Mouse (Mus musculus) stomach, embryonic 14.5 days (tissue): ENCODE data around the gene Gm20503. TPM values are rescaled to one million over a fixed set of nuclear protein-coding genes. Genes with fewer than 3 reads are reported as not detected.
A peak's percentile ranks its signal among the peaks of the same experiment; 100 is the strongest.

Source experiments
- ATAC-seq: fragments of 200-750 bp; cut with Nextera tagmentation; 2 replicates; pipeline ENCODE4 v1.8.0; 2017; ENCODE audit warnings: low read depth, moderate TSS enrichment; ENCODE audit not compliant: insufficient number of reproducible peaks, insufficient read depth, low FRiP score
- H3K27ac ChIP-seq: fragments of 300-500 bp; sonication (generic); 2 replicates; pipeline ENCODE4 v1.5.1; 2014; ENCODE audit warnings: mild to moderate bottlenecking, low read length, moderate library complexity, mixed read lengths
- H3K27me3 ChIP-seq: fragments of 300-500 bp; sonication (generic); 2 replicates; pipeline ENCODE4 v1.6.1; 2014; ENCODE audit warnings: low read length, control low read depth, mixed read lengths; ENCODE audit not compliant: control insufficient read depth, insufficient read depth
- H3K36me3 ChIP-seq: fragments of 300-500 bp; sonication (generic); 2 replicates; pipeline ENCODE4 v1.6.1; 2014; ENCODE audit warnings: mild to moderate bottlenecking, control low read depth, low read length, moderate library complexity, mixed read lengths; ENCODE audit not compliant: control insufficient read depth, insufficient read depth
- H3K4me1 ChIP-seq: fragments of 300-500 bp; sonication (generic); 2 replicates; pipeline ENCODE4 v1.6.1; 2014; ENCODE audit warnings: low read length, control low read depth, mixed read lengths; ENCODE audit not compliant: control insufficient read depth, insufficient read depth
- H3K4me2 ChIP-seq: fragments of 300-500 bp; sonication (generic); replicated peaks from 2 replicates; pipeline ENCODE4 v1.6.1; 2014; ENCODE audit warnings: low read depth, low read length, control low read depth
- H3K4me3 ChIP-seq: fragments of 300-500 bp; sonication (generic); 2 replicates; pipeline ENCODE4 v1.5.1; 2014; ENCODE audit warnings: low read depth, low read length, control low read depth
- H3K9ac ChIP-seq: fragments of 300-500 bp; sonication (generic); replicated peaks from 2 replicates; pipeline ENCODE4 v1.6.1; 2014; ENCODE audit warnings: low read depth, mild to moderate bottlenecking, control low read depth, low read length, moderate library complexity, mixed read lengths
- H3K9me3 ChIP-seq: fragments of 300-500 bp; sonication (generic); 2 replicates; pipeline ENCODE4 v1.6.1; 2016; ENCODE audit warnings: low read depth, low read length, control low read depth; ENCODE audit not compliant: control insufficient read depth
- WGBS: fragments of 180-500 bp; shearing (Covaris S2); extraction: QIAGEN DNeasy Blood & Tissue Kit; methylation state at CpG from one replicate; pipeline ENCODE4 v1.1.7; 2014; 5-methylcytosine and 5-hydroxymethylcytosine counted together
- polyA plus RNA-seq: library from polyadenylated mRNA; unstranded; fragments of >200 nt; fragmentation: Nextera tagmentation; extraction: Ambion mirVana; gene quantifications from 2 replicates; pipeline ENCODE4 v1.2.1, GENCODE M21; 2014

The Gm20503 gene
- polyA plus RNA-seq, 1 experiment from 2014 or later = 10.2 TPM

DNA sequence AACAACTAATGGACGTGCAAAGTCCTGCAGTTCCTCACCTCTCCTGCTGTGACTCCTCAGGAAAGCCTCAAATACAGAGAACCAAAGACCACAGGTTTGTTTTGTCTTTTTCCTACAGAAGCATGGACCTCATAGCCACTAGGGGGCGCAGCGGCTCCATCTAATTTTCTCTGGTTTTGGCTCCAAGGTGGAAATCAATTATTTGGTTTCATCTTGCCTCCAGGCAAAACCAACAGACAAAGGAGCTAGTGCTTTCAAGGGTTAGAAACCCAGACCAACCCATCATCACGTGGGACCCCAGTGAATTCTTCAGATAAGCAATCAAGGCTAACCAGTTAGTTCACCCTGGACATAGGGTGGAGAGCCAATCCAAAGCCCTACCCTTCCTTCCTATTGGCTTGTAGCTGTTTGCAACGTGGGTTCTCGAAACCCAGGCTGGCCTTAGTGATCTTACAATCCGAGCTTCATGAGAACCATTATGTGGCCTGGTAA is 17.8 kb upstream of the Gm20503 start:
- Histone ChIP-seq H3K4me1 (peaks cover 3% of the 10 kb centered on the region; the same call in 1 of the 2 replicates), H3K4me2 (no peak overlapping the region), H3K4me3 (no peak overlapping the region), H3K36me3 (no peaks in the 10 kb centered on the region), H3K9me3 (no peaks in the 10 kb centered on the region), H3K9ac (no peak overlapping the region), H3K27me3 (no peaks in the 10 kb centered on the region), H3K27ac (no peak overlapping the region)
- peak; percentile 66 for ATAC-seq
- 20% methylated on average over 7 of the region's 7 CpGs for WGBS

DNA sequence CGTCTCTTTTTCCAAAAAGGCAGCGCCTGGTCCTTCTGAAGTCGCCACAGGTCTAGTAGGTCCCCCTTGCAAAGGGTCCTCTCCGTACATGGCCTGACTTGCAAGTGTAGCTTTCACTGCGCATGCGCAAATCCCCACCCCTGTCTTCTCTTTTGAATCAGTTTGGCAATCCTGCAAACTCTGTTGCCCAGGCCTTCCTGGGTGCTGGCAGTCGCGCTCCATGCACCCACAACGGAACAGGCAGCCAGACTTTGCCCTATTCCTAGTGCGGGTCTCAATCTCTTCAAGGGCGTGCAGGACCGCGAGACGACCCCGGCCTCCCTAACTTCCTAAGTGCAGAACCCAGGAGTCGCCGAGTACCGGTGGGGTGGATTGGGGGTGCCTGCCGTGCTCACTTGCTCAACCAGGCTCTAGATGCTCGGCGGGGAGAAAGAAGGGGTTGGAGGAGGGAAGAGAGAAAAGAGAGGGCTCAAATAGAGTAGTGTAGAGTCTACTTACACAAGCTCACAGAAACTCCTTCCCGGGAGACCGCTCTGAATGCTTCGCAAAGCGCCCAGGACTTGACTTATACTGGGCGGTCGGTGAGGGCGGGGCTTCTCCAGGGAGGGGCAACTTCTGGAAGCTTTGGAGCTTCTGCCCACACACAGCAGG is 16.3 kb upstream of the Gm20503 start, which contains the start of gene Ptgr1:
Gene Ptgr1 (minus strand): TSS at position 580 of the 651 bp plus-strand sequence.
- Histone ChIP-seq H3K9me3 (no peaks in the 10 kb centered on the region), H3K4me3 (peak within 1 kb of the TSS; percentile 61), H3K27me3 (no peaks in the 10 kb centered on the region), H3K4me1 (peaks cover 3% of the 10 kb centered on the region; the same call in 1 of the 2 replicates), H3K4me2 (peak within 1 kb of the TSS; percentile 67), H3K36me3 (no peaks in the 10 kb centered on the region), H3K27ac (peak within 1 kb of the TSS; percentile 62; the same call in 1 of the 2 replicates), H3K9ac (peak within 1 kb of the TSS; percentile 54)
- WGBS = under 1% methylated on average over 28 of the region's 28 CpGs
- peak; percentile 77 for ATAC-seq

DNA sequence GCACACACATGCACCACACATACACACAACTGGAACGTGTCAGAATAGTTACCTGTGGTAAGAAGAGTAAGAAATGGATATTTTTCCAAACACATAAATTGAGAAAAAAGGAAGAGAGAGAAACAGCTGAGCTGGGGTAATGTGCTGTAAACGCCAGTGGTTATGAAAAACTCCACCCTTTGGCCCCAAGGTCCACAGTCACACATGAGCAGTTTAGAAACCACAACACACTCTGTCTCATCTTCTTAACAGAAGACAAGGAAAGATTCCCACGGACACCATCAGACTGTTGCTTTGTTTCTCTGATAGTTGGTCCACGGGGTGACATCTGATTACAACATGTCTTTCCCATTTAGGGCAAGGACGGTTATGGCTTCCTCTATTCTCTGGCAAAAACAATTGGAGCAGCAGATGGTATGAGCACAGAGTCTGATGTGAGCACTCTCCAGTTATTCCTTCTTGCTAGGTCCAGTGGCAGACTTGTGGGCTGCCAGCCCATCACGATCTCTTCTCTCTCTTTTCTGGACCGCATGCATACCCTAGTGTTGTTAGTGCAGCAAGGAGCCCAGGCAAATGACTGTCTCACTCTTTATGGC is 13.6 kb upstream of the Gm20503 start:
- 84% methylated on average over 7 of the region's 7 CpGs for WGBS
- Histone ChIP-seq H3K4me2 (no peak overlapping the region), H3K36me3 (no peaks in the 10 kb centered on the region), H3K4me3 (no peak overlapping the region), H3K27me3 (no peaks in the 10 kb centered on the region), H3K9ac (no peak overlapping the region), H3K27ac (no peak overlapping the region), H3K9me3 (no peaks in the 10 kb centered on the region), H3K4me1 (peaks cover 3% of the 10 kb centered on the region; the same call in 1 of the 2 replicates)
- ATAC-seq = no peak

DNA sequence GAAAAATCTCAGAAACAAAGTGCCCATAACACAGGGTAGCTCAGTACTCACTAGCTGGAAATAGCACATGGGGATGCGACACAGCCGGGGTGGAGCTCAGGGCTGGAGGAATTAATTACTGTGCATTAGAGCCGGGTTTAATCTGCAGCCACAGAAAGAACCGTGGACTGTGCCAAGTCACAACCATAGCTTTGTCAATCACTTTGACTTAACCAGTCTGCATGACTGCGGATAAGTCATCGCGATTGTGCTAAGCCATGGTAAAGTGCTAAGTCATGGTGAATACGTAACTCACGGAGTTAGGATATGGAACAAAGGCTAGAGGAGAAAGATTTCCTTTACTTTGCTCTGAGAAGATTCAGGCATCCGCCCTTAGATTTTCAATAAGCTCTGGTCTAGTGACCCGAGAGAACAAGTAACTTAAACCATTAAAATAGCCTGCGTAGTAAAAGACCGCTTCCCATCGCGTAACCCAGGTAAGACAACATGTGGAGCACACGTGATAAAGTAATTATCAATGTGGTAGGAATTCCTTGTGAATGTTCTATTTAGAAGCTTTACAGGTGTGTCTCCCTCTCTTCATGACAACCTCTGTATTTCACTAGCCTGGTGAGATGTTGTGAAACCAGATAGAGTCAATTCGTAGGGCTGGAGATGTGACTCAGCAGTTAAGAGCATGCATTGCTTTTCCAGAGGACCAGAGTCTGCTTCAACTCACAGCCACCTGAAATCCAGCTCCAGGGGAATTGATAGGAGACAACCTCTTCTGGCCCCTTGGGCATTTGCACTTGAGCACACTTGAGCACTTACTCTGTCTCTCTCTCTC is 12.2 kb upstream of the Gm20503 start:
- no peaks in the 10 kb centered on the region for H3K27me3 ChIP-seq
- H3K9me3 ChIP-seq = no peaks in the 10 kb centered on the region
- H3K27ac ChIP-seq = no peak overlapping the region
- peaks cover 3% of the 10 kb centered on the region; the same call in 1 of the 2 replicates for H3K4me1 ChIP-seq
- H3K4me2 ChIP-seq = no peak overlapping the region
- 88% methylated on average over 17 of the region's 17 CpGs for WGBS
- no peak overlapping the region for H3K9ac ChIP-seq
- H3K4me3 ChIP-seq = no peak overlapping the region
- ATAC-seq = no peak
- no peaks in the 10 kb centered on the region for H3K36me3 ChIP-seq

DNA sequence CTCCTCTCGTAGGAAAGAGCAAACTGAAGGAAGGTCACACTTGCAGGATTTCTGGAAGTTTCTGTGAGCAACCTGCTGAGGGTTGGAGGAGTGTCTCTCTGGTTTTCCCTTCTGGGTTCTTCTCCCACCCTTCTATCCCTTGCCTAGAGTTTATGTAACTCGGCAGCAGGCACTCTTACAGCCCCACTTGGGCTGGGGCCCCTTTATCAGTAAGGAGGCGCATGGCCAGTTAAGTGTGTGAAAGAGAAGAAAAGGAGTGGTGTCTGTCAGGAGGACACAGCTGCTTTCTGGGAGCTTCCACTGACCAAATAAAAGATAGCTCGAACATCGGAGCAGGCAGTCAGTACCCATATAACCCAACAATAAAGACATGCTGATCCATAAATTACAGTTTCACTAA is 10.8 kb upstream of the Gm20503 start:
- no peak overlapping the region for H3K27ac ChIP-seq
- no peak overlapping the region for H3K9ac ChIP-seq
- no peaks in the 10 kb centered on the region for H3K9me3 ChIP-seq
- ATAC-seq = no peak
- no peaks in the 10 kb centered on the region for H3K27me3 ChIP-seq
- H3K4me1 ChIP-seq = no peaks in the 10 kb centered on the region
- WGBS = 71% methylated on average over 5 of the region's 5 CpGs
- H3K4me3 ChIP-seq = no peak overlapping the region
- no peak overlapping the region for H3K4me2 ChIP-seq
- H3K36me3 ChIP-seq = no peaks in the 10 kb centered on the region

DNA sequence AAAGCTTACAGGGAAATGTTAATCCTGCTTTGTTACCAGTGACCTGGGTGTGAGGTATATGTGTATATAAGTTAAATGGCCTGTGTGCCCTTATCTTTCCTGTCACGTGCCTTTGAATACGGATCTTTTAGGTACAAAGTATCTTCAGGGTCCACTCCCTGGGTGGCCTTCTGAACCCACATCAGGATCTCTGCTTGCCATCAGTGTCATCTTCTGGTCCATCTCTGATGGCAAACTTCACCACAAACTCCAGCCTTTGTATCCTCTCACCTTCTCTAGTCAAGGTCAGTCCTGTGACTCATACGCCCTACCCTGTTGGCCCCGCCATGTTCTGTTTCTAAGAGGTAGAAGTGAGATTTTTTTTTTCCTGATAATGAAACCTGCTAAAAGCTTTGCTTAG is 8.2 kb upstream of the Gm20503 start, which contains the start of gene Dnajc25:
Gene Dnajc25 (plus strand): TSS at position 301 of the 400 bp plus-strand sequence.
- H3K9ac ChIP-seq = no peak within 1 kb of the TSS
- 49% methylated on average over 4 of the region's 4 CpGs for WGBS
- H3K4me1 ChIP-seq = no peaks in the 10 kb centered on the region
- no peaks in the 10 kb centered on the region for H3K9me3 ChIP-seq
- no peaks in the 10 kb centered on the region for H3K36me3 ChIP-seq
- ATAC-seq = no peak
- H3K4me3 ChIP-seq = no peak within 1 kb of the TSS
- H3K4me2 ChIP-seq = 0 out of 2 replicates have a peak within 1 kb of the TSS, but pooled peaks have one; percentile 2
- no peaks in the 10 kb centered on the region for H3K27me3 ChIP-seq
- H3K27ac ChIP-seq = no peak within 1 kb of the TSS

DNA sequence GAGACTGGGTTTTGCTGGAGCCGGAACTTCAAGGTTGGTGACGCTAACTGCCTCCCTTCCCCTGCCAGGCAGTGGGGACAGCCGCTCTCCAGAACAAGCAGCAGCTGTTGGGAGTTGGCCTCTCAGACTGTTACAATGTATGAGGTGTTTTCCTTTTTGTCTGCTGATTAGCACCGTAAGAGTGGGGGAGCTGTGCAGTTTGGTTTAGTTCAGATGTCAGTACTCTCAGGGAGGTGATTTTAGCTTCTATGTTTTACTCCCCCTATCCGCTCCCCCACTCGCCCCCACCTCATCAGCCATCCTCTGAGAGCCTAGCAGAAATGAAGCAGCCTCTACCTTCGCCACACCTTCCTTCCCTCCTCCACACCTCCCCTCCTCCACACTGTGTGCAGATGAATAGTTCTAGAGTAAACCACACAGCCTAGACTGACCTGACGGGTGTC is 7.7 kb upstream of the Gm20503 start:
- no peak overlapping the region for H3K9ac ChIP-seq
- peak; percentile 73 for ATAC-seq
- H3K4me1 ChIP-seq = no peaks in the 10 kb centered on the region
- H3K4me2 ChIP-seq = 0 out of 2 replicates have a peak overlapping the region, but pooled peaks have one; percentile 2
- no peaks in the 10 kb centered on the region for H3K27me3 ChIP-seq
- no peaks in the 10 kb centered on the region for H3K9me3 ChIP-seq
- no peak overlapping the region for H3K27ac ChIP-seq
- 34% methylated on average over 8 of the region's 8 CpGs for WGBS
- H3K4me3 ChIP-seq = no peak overlapping the region
- H3K36me3 ChIP-seq = no peaks in the 10 kb centered on the region

DNA sequence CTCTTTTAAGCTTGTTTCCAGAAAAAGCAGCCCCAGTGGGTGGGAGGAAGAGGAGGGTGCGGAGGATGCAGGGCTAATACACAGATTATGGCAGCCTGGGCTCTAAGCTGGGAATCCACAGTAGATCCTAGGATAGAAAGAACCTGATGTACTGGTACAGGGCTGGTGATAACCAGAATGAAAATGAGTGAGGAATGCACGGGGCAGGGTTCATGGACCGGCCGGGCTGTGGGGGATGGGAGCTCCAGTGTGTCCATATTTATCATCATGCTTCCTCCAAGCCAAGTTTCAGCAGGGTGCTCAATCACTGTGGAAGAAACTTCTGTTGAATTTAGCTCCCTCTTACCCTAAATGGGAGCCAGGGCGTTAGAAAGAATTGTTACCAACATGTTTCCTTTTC is 5.9 kb upstream of the Gm20503 start:
- Histone ChIP-seq H3K9ac (no peak overlapping the region), H3K4me2 (no peak overlapping the region), H3K27ac (no peak overlapping the region), H3K9me3 (no peaks in the 10 kb centered on the region), H3K4me3 (no peak overlapping the region), H3K4me1 (no peaks in the 10 kb centered on the region), H3K27me3 (no peaks in the 10 kb centered on the region), H3K36me3 (no peaks in the 10 kb centered on the region)
- no peak for ATAC-seq
- WGBS = 40% methylated on average over 5 of the region's 5 CpGs
